Mouse (Mus musculus) lung, postnatal 0 days (tissue): Measurements from ENCODE around the gene Oaz1. TPM values are rescaled to one million over a fixed set of nuclear protein-coding genes. Genes with fewer than 3 reads are reported as not detected.
A peak's percentile ranks its signal among the peaks of the same experiment; 100 is the strongest.

Source experiments
- ATAC-seq: fragments of 200-750 bp; cut with Nextera tagmentation; 2 replicates; pipeline ENCODE4 v1.8.0; 2017; ENCODE audit warnings: moderate library complexity
- DNase-seq: peaks from one replicate; pipeline ENCODE4 v3.0.0-alpha.2; 2016; ENCODE audit warnings: low spot score
- H3K27ac ChIP-seq: fragments of 300-500 bp; sonication (generic); 2 replicates; pipeline ENCODE4 v1.5.1; 2014; ENCODE audit warnings: antibody characterized with exemption, mild to moderate bottlenecking, low read length, mixed read lengths
- H3K27me3 ChIP-seq: fragments of 300-500 bp; sonication (generic); replicated peaks from 2 replicates; pipeline ENCODE4 v1.6.1; 2014; ENCODE audit warnings: low read length, mixed read lengths; ENCODE audit not compliant: insufficient read depth
- H3K36me3 ChIP-seq: fragments of 300-500 bp; sonication (generic); 2 replicates; pipeline ENCODE4 v1.6.1; 2014; ENCODE audit warnings: low read length, mixed read lengths; ENCODE audit not compliant: insufficient read depth
- H3K4me1 ChIP-seq: fragments of 300-500 bp; sonication (generic); 2 replicates; pipeline ENCODE4 v1.6.1; 2014; ENCODE audit warnings: antibody characterized with exemption, low read depth, low read length, mixed read lengths; ENCODE audit not compliant: insufficient read depth
- H3K4me2 ChIP-seq: fragments of 300-500 bp; sonication (generic); replicated peaks from 2 replicates; pipeline ENCODE4 v1.6.1; 2014; ENCODE audit warnings: low read depth, mild to moderate bottlenecking, low read length, moderate library complexity, mixed read lengths
- H3K4me3 ChIP-seq: fragments of 300-500 bp; sonication (generic); 2 replicates; pipeline ENCODE4 v1.5.1; 2014; ENCODE audit warnings: low read depth, low read length
- H3K9ac ChIP-seq: fragments of 300-500 bp; sonication (generic); replicated peaks from 2 replicates; pipeline ENCODE4 v1.6.1; 2014; ENCODE audit warnings: low read depth, mild to moderate bottlenecking
- H3K9me3 ChIP-seq: fragments of 300-500 bp; sonication (generic); 2 replicates; pipeline ENCODE4 v1.6.1; 2016; ENCODE audit warnings: low read length, mixed read lengths
- CTCF ChIP-seq: IDR thresholded peaks from 2 replicates; pipeline ENCODE4 v1.5.1; 2016; ENCODE audit warnings: antibody characterized with exemption, mild to moderate bottlenecking
- EP300 ChIP-seq: IDR thresholded peaks from 2 replicates; pipeline ENCODE4 v1.6.1; 2016; ENCODE audit warnings: antibody characterized with exemption, mild to moderate bottlenecking, control low read depth
- WGBS: fragments of 180-500 bp; shearing (Covaris S2); extraction: QIAGEN DNeasy Blood & Tissue Kit; methylation state at CpG from one replicate; pipeline ENCODE4 v1.1.7; 2014; 5-methylcytosine and 5-hydroxymethylcytosine counted together
- polyA plus RNA-seq: library from polyadenylated mRNA; unstranded; fragments of >200 nt; fragmentation: Nextera tagmentation; extraction: Ambion mirVana; gene quantifications from 2 replicates; pipeline ENCODE4 v1.2.1, GENCODE M21; 2015

Oaz1 gene
- polyA plus RNA-seq, 1 experiment from 2014 or later = 1,416 TPM

- no peak for TF ChIP-seq EP300
- TF ChIP-seq CTCF = no peak
- H3K4me3 ChIP-seq = no peak overlapping the region
- no peak overlapping the region for H3K27ac ChIP-seq
- H3K9ac ChIP-seq = no peak overlapping the region
- no peaks in the 10 kb centered on the region for H3K36me3 ChIP-seq
- H3K27me3 ChIP-seq = peaks cover 26% of the 10 kb centered on the region
- 55% methylated on average over 2 of the region's 2 CpGs for WGBS
- ATAC-seq (no peak), DNase-seq (no peak)
- H3K4me1 ChIP-seq = no peaks in the 10 kb centered on the region
- no peak overlapping the region for H3K4me2 ChIP-seq
- no peaks in the 10 kb centered on the region for H3K9me3 ChIP-seq
These were observed 12.0 kb downstream of the Oaz1 start for GRCm38 (mm10) chr10:80838346-80838912.

GRCm38 (mm10) chr10:80839848-80840247, 13.4 kb downstream of the Oaz1 start:
- Histone ChIP-seq H3K9ac (no peak overlapping the region), H3K27ac (no peak overlapping the region), H3K4me3 (no peak overlapping the region), H3K4me2 (no peak overlapping the region), H3K27me3 (peaks cover 30% of the 10 kb centered on the region), H3K4me1 (no peaks in the 10 kb centered on the region), H3K36me3 (no peaks in the 10 kb centered on the region), H3K9me3 (no peaks in the 10 kb centered on the region)
- DNase-seq = no peak
- 57% methylated on average over 6 of the region's 6 CpGs for WGBS
- ATAC-seq = no peak
- TF ChIP-seq CTCF (no peak), EP300 (no peak)

GRCm38 (mm10) chr10:80841685-80842084, 15.2 kb downstream of the Oaz1 start:
- 77% methylated on average over 2 of the region's 2 CpGs for WGBS
- Histone ChIP-seq H3K9ac (no peak overlapping the region), H3K4me2 (no peak overlapping the region), H3K27ac (no peak overlapping the region), H3K36me3 (no peaks in the 10 kb centered on the region), H3K9me3 (no peaks in the 10 kb centered on the region), H3K4me1 (no peaks in the 10 kb centered on the region), H3K4me3 (no peak overlapping the region), H3K27me3 (peaks cover 18% of the 10 kb centered on the region)
- no peak for DNase-seq
- no peak for TF ChIP-seq CTCF
- no peak for TF ChIP-seq EP300
- ATAC-seq = no peak

- DNase-seq (no peak), ATAC-seq (no peak)
- WGBS = 84% methylated on average over 15 of the region's 15 CpGs
- Histone ChIP-seq H3K27ac (no peak overlapping the region), H3K36me3 (no peaks in the 10 kb centered on the region), H3K27me3 (peaks cover 18% of the 10 kb centered on the region), H3K4me3 (no peak overlapping the region), H3K9ac (no peak overlapping the region), H3K9me3 (no peaks in the 10 kb centered on the region), H3K4me2 (no peak overlapping the region), H3K4me1 (no peaks in the 10 kb centered on the region)
- TF ChIP-seq CTCF (no peak), EP300 (no peak)
These were observed 15.9 kb downstream of the Oaz1 start for GRCm38 (mm10) chr10:80842334-80842733.

GRCm38 (mm10) chr10:80843087-80843930, 16.9 kb downstream of the Oaz1 start:
- WGBS = 16% methylated on average over 16 of the region's 32 CpGs
- no peaks in the 10 kb centered on the region for H3K9me3 ChIP-seq
- H3K4me2 ChIP-seq = peak overlapping the region; percentile 44
- H3K4me1 ChIP-seq = no peaks in the 10 kb centered on the region
- ATAC-seq (no peak), DNase-seq (no peak)
- TF ChIP-seq EP300 (no peak), CTCF (no peak)
- no peaks in the 10 kb centered on the region for H3K36me3 ChIP-seq
- no peak overlapping the region for H3K27ac ChIP-seq
- peak overlapping the region; percentile 15; the same call in 1 of the 2 replicates for H3K4me3 ChIP-seq
- H3K9ac ChIP-seq = no peak overlapping the region
- H3K27me3 ChIP-seq = peaks cover 18% of the 10 kb centered on the region

- peak within 1 kb of the TSS; percentile 15; the same call in 1 of the 2 replicates for H3K4me3 ChIP-seq
- no peaks in the 10 kb centered on the region for H3K4me1 ChIP-seq
- no peaks in the 10 kb centered on the region for H3K9me3 ChIP-seq
- H3K27ac ChIP-seq = no peak within 1 kb of the TSS
- H3K36me3 ChIP-seq = no peaks in the 10 kb centered on the region
- peak within 1 kb of the TSS; percentile 44 for H3K4me2 ChIP-seq
- 10% methylated on average over 18 of the region's 51 CpGs for WGBS
- H3K9ac ChIP-seq = no peak within 1 kb of the TSS
- H3K27me3 ChIP-seq = peaks cover 18% of the 10 kb centered on the region
- TF ChIP-seq CTCF = no peak
- no peak for TF ChIP-seq EP300
- ATAC-seq = no peak
- DNase-seq = no peak
These were observed 17.6 kb downstream of the Oaz1 start, which contains the start of gene Lingo3 for GRCm38 (mm10) chr10:80843931-80844547. Gene Lingo3, minus strand, starts transcription at chr10:80844039.
